Mouse (Mus musculus) 416B (cell line): ENCODE measurements at regions not wholly inside any gene's neighbourhood (a gene's known extent, or its start where the extent isn't known, plus 50 kb on each side); places are given as distances from the start of the nearest gene placed in this dataset.

ENCODE experiments used
- DNase-seq: peaks from one replicate; pipeline ENCODE4 v3.0.0; 2011; ENCODE audit warnings: low read depth

GRCm38 (mm10) chr16:93071726-93072125 is 245.8 kb upstream of the Runx1 start:
- DNase-seq = peak; percentile 38

- no peak for DNase-seq
Observed at GRCm38 (mm10) chr16:93066821-93067220, 240.9 kb upstream of the Runx1 start.

- no peak for DNase-seq
Observed at GRCm38 (mm10) chr16:93061475-93062179, 235.7 kb upstream of the Runx1 start.

DNA sequence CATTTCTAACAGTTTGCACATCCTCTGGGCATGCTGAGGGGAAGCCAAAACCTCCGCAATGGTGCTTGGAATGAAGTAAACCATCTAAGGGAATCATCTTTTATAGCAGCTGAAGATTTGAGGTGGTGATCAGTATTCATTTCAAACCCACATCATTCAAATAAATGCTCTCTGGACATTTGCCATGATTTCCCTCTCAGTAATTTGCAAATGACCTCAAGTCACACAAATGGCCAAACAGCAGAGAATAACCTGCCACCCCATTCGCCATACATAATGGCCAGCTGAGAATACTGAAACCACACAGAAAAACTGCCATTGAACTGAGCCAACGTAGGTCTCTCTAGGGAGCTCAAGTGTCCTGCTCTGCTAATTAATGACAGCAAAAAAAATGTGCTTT is 230.3 kb upstream of the Runx1 start:
- DNase-seq = no peak

- no peak for DNase-seq
Observed at GRCm38 (mm10) chr16:93055545-93055944, 229.6 kb upstream of the Runx1 start.

- peak; percentile 63 for DNase-seq
Observed at GRCm38 (mm10) chr16:93051233-93051632, 225.3 kb upstream of the Runx1 start.

- no peak for DNase-seq
Observed at GRCm38 (mm10) chr16:93048418-93048932, 222.5 kb upstream of the Runx1 start.

DNA sequence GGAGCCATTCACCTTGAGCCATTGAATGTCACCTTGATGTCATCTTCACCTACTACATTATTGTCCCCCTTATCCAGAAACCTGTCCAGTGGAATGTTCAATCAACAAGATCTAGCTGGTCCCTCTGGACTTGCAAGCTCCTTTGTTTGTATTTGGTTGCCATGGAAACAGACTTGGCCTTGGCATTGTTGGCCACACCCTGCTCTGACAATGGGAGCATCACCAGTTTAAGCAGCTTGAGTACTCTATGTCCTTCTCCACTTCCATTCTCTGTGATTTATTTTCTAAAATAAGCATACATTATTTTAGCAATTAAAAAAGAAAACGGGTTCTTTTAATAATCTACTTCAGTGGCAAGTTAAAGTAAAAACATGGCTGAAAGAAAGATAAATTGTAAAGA is 221.6 kb upstream of the Runx1 start:
- no peak for DNase-seq

- no peak for DNase-seq
Observed at GRCm38 (mm10) chr16:93046221-93046620, 220.3 kb upstream of the Runx1 start.

- no peak for DNase-seq
Observed at GRCm38 (mm10) chr16:93043355-93043754, 217.4 kb upstream of the Runx1 start.

DNA sequence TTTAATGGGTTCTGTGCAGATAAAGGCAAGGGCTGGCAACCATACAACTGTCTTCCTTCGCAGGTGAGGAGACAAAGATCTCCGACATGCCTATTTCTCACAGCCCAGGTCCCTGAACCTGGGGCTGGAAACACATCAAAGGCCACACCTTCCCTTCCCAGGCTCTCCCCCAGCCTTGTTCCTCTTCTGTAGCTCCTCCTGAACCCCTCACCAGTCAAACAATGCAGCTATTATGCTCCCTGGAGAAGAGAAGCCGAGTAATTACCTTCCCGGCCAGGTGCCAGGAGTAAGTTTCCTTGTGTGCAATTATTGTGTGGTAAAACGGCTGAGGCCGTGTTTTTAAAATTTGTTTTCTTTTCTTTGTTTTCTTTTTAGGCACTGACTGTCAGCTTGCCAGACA is 217.0 kb upstream of the Runx1 start:
- DNase-seq = no peak

DNA sequence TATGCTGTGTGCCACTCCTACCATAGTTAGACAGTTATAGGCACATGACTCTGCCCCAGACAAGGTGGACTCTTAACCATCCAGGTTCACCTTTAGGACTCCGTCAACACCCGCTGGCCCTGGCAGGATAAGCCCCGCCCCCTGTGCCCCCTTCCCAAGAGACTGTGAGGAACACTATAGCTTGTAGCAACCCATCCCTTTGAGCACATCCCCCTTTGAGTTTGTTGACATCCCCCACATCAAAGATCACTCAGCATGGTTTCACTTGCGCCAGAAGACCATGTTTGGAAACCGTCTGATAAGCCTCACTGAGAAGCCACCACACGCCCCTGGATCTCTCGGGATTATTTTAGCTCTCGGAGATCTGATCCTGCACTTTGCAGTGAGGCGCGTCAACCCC is 216.5 kb upstream of the Runx1 start:
- no peak for DNase-seq

GRCm38 (mm10) chr16:93041887-93042286 is 215.9 kb upstream of the Runx1 start:
- peak; percentile 55 for DNase-seq

- no peak for DNase-seq
Observed at GRCm38 (mm10) chr16:93041399-93041798, 215.4 kb upstream of the Runx1 start.

DNA sequence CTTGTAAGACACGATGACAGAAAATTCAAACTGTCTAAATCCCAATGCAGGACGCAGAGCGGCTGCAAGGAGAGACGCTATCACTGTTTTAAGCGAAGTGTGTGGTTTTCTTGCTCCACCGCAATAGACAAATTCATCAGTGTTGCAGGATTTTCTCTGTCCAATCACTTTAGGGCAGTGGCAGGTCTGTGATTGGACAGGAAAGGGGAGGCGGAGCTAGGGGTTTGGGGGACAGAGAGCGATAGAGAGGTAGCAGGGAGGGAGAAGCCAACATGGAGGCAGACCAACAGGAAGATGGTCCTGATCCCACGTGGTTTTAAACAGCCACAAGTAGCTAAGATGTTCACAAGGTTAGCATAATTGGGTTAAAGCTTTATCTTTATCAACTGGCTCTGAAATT is 209.7 kb upstream of the Runx1 start:
- no peak for DNase-seq

- no peak for DNase-seq
Observed at GRCm38 (mm10) chr16:93033943-93034342, 208.0 kb upstream of the Runx1 start.

DNA sequence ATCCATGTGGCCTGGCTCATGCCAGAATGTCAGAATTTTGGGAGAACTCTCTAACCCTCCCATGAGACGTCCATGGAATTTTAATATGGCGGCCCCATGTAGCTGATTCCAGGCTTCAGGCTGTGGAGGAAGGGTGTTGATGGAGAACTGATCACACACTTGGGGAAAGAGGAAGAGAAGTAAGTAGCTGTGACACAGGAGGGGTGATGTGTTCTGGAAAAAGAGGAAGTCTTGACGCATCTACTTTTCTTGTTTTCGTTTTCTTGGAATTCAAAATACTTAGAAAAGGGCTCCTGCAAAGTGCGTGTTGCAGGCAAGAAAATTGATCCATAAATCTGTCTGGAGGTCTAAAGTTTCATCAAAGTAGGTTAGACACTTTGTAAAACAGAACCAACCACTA is 205.7 kb upstream of the Runx1 start:
- peak; percentile 31 for DNase-seq

DNA sequence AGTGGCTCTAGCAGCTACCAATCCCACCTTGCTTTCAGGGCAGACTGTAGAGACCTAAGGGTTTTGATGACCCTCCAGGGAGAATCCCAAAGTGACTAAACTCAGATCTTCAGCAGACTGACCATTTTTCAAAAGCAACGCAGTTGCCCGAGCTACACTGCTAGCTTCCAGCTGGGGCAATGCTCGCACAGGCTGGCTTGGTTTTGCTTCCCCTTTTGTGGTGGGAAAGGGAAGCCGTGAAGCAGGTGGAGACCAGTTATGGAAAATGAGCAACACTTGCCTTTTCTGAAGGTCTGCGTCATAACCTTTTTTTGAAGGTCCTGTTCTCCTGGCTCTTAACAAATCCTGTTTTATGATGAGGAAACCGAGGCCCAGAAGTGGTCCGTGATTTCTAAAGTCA is 202.7 kb upstream of the Runx1 start:
- DNase-seq = peak; percentile 89

GRCm38 (mm10) chr16:93028016-93028415 is 202.1 kb upstream of the Runx1 start:
- DNase-seq = no peak

DNA sequence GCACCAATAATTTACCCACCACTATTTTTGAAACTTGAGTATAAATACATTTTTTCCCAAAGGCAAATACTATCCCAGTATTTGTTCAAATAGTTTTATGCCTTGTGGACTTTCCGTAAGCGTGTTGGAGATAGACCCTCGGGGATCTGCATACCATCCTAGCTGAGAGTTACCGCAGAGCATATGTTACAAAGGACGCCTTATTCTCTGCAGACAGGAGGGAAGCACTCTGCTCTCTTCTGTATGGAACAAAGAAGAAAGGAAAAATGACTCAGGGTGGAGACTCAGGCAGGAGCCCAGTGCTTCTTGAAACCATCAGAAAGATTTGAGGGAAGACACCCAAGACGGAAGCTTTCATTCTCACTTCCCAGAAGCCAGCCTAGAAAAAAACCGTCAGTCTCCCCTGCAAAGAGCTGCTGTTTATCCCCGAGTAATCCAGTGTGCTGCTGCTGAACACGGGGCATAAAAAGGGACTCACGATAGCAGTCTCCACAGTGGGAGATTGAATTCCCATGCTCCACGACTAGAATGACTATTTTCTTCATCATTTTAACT is 200.2 kb upstream of the Runx1 start:
- no peak for DNase-seq

- DNase-seq = no peak
Observed at GRCm38 (mm10) chr16:93019800-93020555, 194.0 kb upstream of the Runx1 start.

GRCm38 (mm10) chr16:93018766-93019165 is 192.8 kb upstream of the Runx1 start:
- DNase-seq = no peak

GRCm38 (mm10) chr16:93017025-93017424 is 191.1 kb upstream of the Runx1 start:
- DNase-seq = no peak
